Mouse (Mus musculus): Measurements from ENCODE around the gene Agfg1.
"Not testable (repeated sequence)": the region's sequence is repeated elsewhere in the genome, so short reads cannot be mapped to it uniquely, and the experiment has no call there.

DNA sequence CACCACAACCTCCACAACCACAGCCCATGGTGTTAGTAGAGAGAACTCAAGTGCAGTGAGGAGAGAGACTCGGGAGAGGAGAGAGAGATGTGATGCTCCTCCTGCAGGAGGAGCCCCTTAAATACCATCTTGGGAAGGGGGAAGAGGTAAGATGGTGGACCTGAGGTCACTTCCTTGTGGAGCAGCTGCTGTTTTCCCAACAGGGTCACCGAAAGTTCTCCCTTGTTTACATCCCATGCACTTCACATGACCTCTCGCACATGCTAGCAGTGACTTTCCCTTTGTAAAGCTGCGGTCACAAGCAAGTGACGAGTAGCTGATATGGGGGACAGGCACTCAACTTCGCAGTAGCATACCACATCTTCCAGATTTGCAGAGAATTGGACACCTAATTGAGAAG lies 104.0 kb downstream of the Agfg1 start, which contains the start of gene A030003K21Rik:
- not testable (repeated sequence) for TF ChIP-seq CTCF (IDR thresholded peaks at IDR 0.05; ENCODE audit: low read depth, low read length); POLR2A (IDR thresholded peaks at IDR 0.05; ENCODE audit: extremely low read depth, insufficient read depth, low read length)
